Mouse (Mus musculus): ENCODE measurements around the gene Carm1.

Gene Carm1

DNA sequence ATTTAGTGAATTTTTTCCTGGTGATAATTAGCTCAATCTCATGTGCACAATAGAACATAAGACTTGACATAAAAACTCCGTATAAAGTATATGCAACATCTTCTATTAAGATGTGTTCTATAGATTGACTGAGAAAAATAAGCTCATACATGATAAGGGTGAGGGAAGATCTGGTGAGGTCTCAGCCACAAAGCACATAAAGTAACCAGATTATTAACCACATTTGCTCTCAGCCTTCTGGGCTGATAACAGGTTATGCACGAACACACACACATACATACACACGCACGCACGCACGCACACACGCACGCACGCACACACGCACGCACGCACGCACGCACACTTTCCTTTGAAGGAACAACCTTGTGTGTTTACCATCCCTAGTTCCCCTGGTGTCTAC lies 10.2 kb upstream of the Carm1 start:
- CTCF ChIA-PET = interaction anchor here (0.6 kb wide), 1 partner anchor 14 kb away, joined by 3 read pairs; no protein-coding TSS in a partner anchor

DNA sequence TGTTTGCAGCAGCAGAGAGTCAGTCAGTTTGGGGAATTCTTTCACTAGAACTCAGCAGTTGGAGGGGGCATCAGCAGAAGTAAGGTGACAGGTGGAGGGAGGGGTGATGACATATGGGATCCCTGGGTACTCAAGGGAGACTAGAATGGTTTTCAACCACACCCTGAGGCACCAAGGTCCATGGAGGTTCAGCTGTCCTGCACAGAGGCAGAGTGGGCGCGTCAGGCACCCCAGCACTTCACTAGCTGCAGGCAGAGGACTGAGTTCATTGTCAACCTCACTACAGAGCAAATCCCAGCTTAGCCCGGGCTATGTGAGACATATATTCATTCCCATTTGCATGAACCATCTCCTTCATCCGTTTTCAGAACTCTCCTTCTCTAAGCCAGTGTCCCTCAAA lies 9.7 kb upstream of the Carm1 start:
- CTCF ChIA-PET = interaction anchor here (0.7 kb wide), 1 partner anchor 10 kb away, joined by 4 read pairs; the partner anchor contains the start of gene Carm1

DNA sequence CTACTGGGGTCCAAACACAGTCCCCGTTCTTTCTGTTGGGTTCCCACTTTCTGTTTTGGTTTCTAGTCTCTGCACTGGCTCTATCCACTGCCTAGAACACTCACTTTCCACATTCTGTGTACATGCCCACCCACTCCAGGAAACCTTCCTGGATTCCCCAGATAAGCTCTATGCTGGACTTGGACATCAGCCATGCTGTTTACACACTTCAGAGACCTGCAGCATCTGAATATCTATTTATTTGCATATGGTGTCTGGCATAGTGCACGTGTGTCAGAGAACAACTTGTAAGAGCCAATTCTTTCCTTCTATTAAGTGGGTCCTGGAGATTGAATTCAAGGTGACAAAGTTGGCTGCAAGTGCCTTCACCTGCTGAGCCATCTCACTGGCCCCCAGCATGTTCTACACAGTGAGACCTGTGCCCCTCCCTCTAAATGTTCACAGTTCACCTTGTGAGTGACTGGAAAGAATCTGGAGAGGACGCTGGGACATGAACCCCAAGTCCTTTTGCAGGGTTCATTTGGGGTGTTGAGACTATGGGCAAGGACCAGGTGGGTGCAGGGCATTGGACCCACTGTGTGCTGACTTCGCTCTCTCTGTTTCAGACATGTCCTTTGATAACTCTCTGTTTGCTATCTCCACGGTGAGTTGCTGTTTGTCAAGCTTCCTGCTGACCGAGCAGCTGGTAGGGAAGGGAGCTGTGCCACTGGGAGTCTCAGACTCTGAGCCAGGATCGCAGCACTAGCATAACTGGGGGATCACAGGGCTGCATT lies 6.5 kb upstream of the Carm1 start:
- CTCF ChIA-PET = no interaction called here

DNA sequence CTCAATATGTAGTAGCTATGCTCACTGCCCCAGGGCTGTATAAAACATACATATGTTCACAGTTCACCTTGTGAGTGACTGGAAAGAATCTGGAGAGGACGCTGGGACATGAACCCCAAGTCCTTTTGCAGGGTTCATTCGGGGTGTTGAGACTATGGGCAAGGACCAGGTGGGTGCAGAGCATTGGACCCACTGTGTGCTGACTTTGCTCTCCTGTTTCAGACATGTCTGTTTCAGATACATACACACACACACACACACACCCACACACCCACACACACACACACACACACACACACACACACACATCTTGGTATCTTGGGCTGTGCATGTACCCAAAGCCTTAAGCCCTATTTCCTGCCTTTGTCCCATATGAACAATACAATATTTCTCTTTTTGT lies 4.7 kb upstream of the Carm1 start:
- CTCF ChIA-PET = interaction anchor here (0.8 kb wide), 1 partner anchor 166 kb away, joined by 4 read pairs; no protein-coding TSS in a partner anchor

DNA sequence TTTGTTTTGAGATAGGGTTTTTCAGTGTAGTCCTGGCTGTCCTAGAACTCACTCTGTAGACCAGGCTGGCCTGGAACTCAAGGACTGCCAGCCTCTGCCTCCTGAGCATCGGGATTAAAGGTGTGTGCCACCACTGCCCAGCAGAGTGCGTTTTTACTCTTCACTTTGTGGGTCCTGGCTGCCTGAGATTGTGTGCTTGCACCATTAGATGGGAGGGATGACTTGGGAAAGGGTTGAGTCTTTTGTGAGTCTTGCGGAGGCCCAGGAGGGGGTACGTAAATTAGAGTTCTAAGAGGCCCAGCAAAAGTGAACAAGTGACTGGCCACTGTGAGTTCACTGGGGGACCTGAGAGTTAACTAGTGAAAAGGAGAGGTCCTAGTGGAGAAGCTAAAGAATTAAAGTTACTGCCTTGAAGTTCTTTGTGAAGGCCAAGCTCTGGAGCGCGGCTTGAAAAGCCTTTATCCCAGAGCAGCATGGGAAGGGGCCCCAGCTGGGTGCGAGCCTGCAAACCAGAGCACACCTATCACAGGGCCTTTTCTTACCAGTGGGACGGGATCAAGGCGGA lies 1.3 kb upstream of the Carm1 start:
- CTCF ChIA-PET = no interaction called here

DNA sequence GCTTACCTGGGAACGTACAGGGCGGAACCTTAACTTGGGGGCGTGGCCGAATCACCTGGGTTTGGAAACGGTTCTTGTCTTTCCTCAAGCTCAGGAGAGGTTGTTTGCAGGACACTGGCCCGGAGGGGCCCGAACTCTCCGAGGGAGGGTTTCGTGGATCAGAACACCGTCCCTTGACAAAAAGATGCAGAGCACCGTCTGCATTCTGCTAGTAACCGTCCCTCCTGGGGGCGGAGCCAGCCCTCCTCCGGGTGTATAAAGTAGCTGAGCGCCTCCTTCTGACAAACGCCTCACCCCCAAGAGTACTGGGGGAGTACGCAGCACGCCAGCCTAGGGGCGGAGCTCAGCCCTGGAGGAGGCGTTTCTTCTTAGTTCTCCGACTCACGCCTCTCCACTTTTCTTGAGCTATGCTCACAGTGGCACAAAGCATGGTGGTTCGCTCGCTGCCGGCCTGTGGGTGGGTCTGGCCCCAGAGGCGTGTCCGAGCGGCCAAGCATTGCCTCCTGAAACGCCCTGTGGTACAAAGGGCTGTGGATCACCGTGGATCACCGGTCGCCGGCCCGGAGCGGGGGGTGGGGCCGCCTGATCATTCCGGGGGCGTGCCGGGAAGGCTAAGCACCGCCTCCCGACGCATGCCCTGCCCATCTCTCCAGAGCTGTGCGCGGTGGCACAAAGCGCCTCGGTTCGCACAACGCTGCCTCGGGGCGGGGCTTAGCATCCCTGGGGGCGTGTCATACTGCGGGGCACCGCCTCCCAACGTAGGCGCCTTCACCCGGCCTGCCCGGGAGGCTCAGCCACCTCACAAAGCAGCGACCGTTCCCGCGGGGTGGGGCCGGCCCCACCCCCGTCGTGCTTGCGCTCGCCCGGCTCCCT lies 542 bp upstream of the Carm1 start:
- CTCF ChIA-PET = interaction anchor here (0.9 to 1.3 kb wide), 2 partner anchors 9 to 47 kb away, joined by 3 to 4 read pairs; partner anchors contain the start of genes Timm29 and Yipf2

DNA sequence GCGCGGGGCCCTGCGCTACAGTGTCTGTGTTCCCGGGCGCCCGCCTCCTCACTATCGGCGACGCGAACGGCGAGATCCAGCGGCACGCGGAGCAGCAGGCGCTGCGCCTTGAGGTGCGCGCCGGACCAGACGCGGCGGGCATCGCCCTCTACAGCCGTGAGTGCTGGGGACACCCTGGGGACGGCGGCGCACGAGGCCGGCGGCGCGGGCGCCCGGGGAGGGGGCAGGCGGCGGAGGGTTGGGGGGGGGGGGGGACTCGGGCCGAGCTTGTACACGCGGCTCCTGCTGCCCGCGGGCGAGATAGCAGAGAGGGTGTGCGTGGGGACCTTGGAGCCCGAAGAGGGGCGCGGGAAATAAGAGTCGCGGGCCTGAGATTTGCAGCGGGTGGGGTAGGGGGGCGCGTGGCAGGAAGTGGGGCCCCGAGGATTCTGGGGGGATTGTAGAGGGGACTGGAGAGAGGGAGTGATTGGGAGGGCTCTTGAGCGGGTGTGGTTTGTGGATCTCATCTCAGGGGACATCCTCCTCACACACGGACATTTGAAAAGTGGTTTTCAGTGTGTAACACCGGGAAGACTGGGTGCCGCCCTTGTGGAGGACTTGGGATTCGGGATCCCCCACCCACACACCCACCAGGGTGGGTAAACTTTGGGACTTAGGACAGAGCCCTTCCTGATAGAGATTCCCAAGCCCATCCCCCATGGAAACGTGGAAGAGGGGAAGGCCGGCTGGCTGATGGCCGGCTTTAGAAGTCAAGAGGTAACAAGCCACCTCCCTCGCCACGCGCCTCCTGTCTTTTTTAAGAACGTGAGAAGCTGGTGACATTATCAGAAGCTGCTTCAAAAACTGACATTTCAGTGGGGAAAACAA lies 614 bp downstream of the Carm1 start:
- CTCF ChIA-PET = interaction anchor here (0.9 to 1.3 kb wide), 2 partner anchors 10 to 45 kb away, joined by 3 to 4 read pairs; partner anchors contain the start of genes Timm29 and Yipf2

DNA sequence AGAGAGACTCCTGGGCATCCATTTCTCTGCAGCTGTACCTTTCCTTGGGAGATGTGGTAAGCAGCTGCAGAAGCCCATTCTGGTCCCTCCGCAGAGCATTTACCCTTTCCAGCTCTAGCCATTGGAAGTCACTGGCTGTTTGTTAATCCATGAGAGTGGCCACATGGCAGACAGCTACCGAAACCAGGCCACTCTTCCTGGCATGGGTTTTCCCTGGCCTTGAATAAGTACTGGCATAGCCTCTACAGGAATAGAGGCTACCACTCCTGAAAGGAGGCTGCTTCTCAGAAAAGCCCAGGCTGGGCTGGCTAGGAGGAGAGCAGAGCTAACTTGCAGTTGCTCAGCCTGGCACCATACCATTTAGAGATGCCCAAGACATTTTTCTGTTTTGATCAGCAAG lies 4.4 kb downstream of the Carm1 start:
- CTCF ChIA-PET = no interaction called here

DNA sequence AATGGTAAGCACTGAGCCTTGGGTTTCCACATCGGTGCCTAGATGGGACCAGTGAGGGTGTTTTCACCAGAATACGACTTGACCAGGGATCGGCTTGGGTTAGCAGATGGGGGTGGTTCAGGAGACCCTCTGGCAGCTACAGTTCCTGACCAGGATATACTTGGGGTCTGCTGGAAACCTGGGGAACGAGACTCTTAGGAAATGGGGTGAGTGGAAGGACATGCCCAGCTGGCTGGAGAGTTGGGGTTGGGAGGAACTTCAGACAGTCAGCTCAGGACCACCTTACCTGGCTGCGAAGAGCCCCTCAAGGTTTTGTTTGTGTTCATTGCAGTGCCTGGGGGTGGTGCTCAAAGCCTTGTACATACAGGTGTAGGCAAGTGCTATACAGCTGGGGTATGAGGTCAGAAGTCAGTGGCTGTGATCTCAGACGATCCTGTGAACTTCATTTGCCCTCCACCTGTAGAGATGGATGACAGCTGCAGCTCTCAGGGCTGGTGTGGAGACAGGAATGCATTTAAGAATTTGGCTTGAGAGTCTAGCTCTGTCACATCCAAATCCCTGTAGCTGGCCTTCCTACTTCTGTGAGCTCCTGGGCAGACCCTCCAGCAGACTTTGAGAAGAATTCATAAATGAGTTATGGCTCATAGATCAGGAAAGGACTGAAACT lies 7.0 kb downstream of the Carm1 start:
- CTCF ChIA-PET = no interaction called here

DNA sequence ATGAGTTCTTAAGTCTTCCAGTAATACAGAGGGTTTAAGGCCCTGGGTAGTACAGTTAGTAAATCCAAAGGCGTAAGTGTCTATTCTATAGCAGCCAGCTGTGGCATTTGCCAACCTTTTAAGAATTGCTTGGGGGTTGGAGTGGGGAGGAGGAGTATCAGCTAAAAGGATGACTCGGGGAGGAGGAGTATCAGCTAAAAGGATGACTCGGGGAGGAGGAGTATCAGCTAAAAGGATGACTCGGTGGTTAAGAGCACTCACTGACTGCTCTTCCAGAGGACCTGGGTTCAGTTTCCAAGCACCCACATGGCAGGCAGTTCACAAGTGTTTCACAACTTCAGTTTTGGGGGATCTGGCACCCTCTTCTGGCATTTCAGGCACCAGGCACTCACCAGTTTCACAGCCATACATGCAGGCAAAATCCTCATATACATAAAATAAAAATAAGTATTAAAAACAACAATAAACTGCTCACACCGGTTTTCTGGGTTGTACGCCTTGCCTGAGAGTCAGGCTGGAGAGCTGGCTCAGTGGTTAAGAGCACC lies 8.6 kb downstream of the Carm1 start:
- CTCF ChIA-PET = no interaction called here

DNA sequence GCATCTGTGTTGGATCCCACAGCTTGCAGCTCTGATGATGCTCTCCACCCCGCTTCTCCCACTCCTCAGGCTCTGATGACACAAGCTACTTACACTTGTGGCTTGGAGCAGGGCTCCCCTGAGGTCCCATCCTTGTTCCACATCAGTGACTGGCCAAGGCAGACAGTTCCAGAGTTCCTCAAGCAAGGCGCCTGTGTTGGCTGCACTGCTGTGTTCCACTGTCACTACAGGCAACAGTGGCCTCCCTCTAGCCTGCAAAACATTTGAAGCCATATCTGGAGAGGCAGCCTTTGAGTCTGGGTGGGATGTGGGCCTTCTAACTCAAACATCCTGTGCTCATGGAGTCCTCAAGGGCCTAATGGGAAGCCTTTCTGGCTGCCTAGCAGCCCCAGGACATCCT lies 10.3 kb downstream of the Carm1 start:
- CTCF ChIA-PET = no interaction called here

DNA sequence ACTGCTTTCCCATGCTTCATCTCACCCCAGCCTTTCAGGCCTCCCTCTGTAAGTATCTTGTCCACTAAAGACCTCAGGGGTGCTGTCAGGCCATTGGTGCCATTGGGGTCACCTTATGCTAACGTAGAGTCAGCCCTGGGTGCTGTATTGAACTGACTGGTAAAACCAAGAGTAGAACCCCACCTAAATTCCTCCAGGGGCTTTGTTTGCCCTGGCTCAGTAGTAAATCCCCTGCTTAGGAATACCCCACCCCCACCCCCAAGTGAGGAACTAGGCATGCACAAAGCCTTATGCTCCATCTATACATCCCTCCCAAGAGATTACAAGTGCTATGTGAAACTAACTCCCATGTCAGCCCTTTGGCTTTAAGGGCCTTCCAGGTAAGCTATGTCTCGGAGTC lies 10.9 kb downstream of the Carm1 start:
- CTCF ChIA-PET = no interaction called here

DNA sequence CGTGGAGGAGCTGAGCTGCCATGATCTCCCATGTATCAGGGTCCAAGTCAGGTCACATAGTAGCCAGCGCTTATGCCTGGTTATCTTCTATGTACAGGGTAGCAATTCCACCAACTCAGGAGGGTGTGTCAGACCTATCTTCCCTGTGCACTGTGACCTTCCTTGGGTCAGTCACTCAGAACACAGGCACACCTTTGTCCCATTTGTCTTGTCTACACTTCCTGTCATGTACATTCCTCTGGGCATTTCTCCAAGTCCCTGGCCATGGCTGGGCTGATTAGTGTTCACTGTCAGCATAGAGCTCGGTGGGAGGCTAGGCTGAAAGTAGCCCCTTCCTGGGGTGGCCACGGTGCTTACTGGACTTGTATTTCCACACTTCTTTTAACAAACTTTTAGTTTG lies 11.7 kb downstream of the Carm1 start:
- CTCF ChIA-PET = no interaction called here

DNA sequence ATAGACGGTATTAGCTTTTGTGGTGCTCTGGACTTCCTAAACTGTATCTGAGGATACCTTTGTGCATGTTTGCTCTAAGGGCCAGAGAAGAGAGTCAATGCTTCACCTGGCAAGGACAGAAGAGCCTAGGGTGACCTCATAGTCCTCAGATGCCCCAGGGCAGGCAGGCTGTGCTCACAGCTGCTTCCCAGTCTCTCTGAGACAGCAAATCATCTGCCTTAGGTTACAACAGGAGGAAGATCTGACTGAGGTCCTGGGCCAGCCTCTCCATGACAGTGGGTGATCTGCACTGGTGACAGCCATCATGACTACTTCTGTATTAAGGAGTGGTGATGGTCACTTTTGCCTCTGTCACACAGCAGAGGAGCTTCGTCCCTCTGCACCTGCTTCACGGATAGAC lies 12.5 kb downstream of the Carm1 start:
- CTCF ChIA-PET = no interaction called here

DNA sequence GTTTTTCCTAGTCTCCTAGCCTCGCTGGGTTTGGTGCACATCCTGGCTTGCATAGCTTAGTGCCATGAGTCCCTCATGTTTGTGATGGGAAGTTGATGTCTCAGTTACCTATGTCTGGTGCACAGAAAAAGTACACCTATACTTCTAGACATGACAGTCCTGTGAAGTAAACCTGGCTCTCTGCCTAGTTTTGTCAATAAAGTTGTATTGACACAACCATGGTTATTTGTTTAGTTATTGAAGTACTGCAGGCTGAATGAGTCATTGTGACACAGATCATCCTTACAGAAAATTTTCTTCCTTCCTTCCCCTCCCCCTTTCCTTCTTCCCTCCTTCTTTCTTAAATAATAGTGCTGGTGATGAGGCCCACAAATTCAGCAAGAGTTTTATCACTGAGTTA lies 17.7 kb downstream of the Carm1 start:
- CTCF ChIA-PET = interaction anchor here (0.7 kb wide), 1 partner anchor 194 kb away, joined by 17 read pairs; no protein-coding TSS in a partner anchor

DNA sequence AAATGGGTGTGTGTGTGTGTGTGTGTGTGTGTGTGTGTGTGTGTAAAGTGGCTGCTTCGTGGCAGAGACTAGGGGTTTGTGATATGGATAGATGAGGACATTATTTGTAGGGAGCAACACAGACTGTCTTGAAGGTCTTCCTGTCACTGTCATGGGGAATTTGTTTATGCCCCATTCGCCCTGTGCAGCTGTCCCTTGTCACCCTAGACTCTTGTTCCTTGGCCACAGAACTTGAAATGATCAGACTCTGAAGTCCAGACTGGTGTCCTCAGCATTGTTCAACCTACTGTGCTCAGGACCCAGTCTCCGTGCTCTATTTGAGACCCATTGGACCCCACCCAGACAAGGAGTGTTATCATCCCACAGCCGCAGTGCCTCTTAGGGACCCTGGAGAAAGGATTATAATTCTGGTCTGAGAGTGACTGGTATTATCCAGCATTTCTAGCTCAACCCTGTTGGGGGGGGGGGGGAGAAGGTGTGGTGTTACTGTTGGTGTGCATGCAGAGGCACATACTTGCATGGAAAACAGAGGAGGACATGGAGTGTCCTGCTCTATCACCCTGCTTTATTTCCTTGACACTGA lies 18.4 kb downstream of the Carm1 start:
- CTCF ChIA-PET = interaction anchor here (0.7 kb wide), 1 partner anchor 194 kb away, joined by 17 read pairs; no protein-coding TSS in a partner anchor

DNA sequence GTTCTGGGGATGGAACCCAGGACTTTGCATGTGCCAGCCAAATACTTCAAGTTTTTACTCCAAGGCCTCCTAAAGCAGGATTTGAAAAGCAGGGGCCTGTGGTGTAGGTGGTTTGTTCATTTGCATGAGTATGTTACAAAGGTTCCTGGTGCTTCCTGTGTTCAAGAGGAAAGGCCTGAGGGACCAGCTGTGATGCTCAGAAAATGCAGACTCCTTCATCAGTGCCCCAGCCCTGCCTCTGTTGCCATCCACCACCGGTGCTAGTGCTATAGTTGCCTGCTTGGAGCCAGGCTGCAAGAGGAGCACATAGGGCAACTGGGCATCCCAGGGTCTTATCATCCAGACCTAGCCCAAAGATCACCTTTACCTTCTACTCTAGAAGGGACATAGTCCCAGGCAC lies 19.8 kb downstream of the Carm1 start:
- CTCF ChIA-PET = no interaction called here

DNA sequence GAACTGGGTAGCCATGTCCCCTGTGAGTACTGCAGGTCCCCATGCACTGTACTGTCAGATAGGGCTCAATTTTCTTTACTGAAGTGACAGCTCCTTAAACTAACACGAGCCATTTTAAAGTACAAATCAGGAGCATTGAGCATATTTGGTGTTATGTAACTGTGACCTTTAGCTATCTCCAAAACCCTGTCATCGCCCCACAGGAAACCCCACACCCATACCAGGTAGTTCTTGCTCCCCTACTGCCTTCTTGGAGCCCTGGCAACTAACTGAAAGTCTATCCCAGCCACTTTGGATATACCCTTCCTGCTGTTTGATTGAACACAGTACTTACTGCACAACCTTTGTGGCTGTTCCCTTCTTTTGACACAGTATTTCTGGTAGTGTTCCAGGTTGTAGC lies 20.4 kb downstream of the Carm1 start:
- CTCF ChIA-PET = no interaction called here

DNA sequence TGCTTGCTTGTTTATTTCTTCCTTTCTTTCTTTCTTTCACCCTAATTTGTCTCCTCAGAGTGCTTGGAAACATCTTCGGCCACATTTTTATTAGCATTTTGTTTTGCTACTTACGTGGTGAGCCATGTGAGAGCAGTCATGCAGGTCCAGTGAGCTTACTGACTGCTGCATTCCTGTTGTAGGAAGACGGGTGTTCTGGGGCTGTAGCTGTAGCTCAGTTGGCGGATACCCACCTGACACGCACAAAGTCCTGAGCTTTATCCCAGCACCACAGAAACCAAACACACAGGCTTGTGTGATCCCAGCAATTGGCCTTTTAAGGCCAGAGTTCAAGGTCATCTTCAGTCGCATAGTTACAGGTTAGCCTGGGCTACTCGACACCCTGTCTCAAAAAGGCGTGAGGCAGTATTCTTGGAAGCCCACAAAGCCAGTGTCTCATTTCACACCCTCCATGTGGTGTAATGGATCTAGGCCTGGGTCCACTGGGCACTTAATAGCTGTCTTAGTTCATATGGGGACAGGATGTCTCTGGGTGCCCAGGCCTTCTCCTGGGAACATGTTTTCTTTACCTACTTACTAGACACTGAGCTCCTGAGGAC lies 22.1 kb downstream of the Carm1 start:
- CTCF ChIA-PET = no interaction called here
